Mouse (Mus musculus): ENCODE measurements around the gene Cd200r4.

DNA sequence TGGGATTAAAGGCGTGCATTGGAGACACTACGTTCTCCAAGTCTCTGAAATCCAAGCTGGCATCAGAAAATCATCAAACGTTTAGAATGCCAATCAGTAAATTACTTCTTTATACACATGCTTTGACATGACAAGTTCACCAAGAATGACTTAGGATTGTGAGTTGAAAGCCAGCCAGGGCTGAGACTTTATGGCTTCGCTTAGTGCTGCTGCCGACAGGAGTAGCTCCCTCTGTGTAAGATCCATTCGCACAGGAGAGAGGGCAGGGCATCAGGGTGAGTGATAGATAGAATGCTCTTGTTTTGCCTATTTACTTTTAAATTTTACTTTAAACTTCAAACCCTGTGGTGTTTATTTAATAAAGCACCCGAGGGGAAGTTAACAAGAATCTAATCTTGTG lies 44.0 kb upstream of the Cd200r4 start:
- TF ChIP-seq EP300 (IDR thresholded peaks at IDR 0.05; ENCODE audit: low read depth in 1 of 2, low read length in 2 of 2) (no peak), CTCF (IDR thresholded peaks at IDR 0.05 in 2 of 3, conservative IDR thresholded peaks at IDR 0.05 in 1 of 3; ENCODE audit: control insufficient read depth in 1 of 3, insufficient read depth in 1 of 3, low read depth in 2 of 3, low read length in 3 of 3, poor library complexity in 1 of 3, severe bottlenecking in 1 of 3) (no peak), CHD1 (IDR thresholded peaks at IDR 0.05; ENCODE audit: low read depth, low read length) (no peak), ZKSCAN1 (IDR thresholded peaks at IDR 0.05; ENCODE audit: low read depth, low read length) (no peak), CHD2 (IDR thresholded peaks at IDR 0.05; ENCODE audit: low read length) (no peak), JUND (IDR thresholded peaks at IDR 0.05; ENCODE audit: low read depth, low read length) (no peak), USF1 (IDR thresholded peaks at IDR 0.05; ENCODE audit: low read depth, low read length) (no peak), TCF12 (IDR thresholded peaks at IDR 0.05; ENCODE audit: low read depth, low read length) (no peak), MAX (IDR thresholded peaks at IDR 0.05; ENCODE audit: low read length) (no peak), UBTF (IDR thresholded peaks at IDR 0.05; ENCODE audit: borderline replicate concordance, insufficient read depth, low read depth, low read length) (no peak), POLR2AphosphoS5 (IDR thresholded peaks at IDR 0.05; ENCODE audit: borderline replicate concordance, low read depth, low read length) (no peak), USF2 (IDR thresholded peaks at IDR 0.05; ENCODE audit: borderline replicate concordance in 1 of 2, insufficient read depth in 1 of 2, low read depth in 1 of 2, low read length in 2 of 2) (no peak), POLR2A (IDR thresholded peaks at IDR 0.05; ENCODE audit: control insufficient read depth in 1 of 2, insufficient read depth in 1 of 2, low read depth in 1 of 2, low read length in 2 of 2, poor library complexity in 1 of 2) (no peak)
